Mouse (Mus musculus) lung, adult 2 months (tissue): ENCODE data around the gene Slc25a48. TPM values are rescaled to one million over a fixed set of nuclear protein-coding genes. Genes with fewer than 3 reads are reported as not detected.

Source experiments
- DNase-seq: peaks from one replicate; pipeline ENCODE4 v3.0.0; 2022
- H3K4me1 ChIP-seq: fragments of 200-500 bp; 2 replicates; pipeline ENCODE4 v1.6.1; 2011; ENCODE audit warnings: low read length; ENCODE audit not compliant: control insufficient read depth, insufficient read depth
- H3K4me3 ChIP-seq: fragments of 200-500 bp; replicated peaks from 2 replicates; pipeline ENCODE3; 2011; ENCODE audit warnings: low read depth, mild to moderate bottlenecking, control low read depth, low read length; ENCODE audit errors: extremely low read depth
- CTCF ChIP-seq: fragments of 200-500 bp; IDR thresholded peaks from 2 replicates; pipeline ENCODE4 v1.5.1; 2011; ENCODE audit warnings: mild to moderate bottlenecking, low read length, control low read depth; ENCODE audit not compliant: insufficient read depth
- POLR2A ChIP-seq: fragments of 200-500 bp; IDR thresholded peaks from 2 replicates; pipeline ENCODE4 v1.6.1; 2011; ENCODE audit warnings: low read depth, mild to moderate bottlenecking, control low read depth, low read length, borderline replicate concordance; ENCODE audit errors: extremely low read depth
- WGBS: fragments of 180-500 bp; shearing (Covaris S2); methylation state at CpG from one replicate; pipeline ENCODE4 v1.1.7; 2018; 5-methylcytosine and 5-hydroxymethylcytosine counted together
- polyA plus RNA-seq: library from polyadenylated mRNA; depleted of rRNA; stranded (reverse); fragments of >200 nt; gene quantifications from 2 replicates; pipeline ENCODE4 v1.2.3, GENCODE M21; 2012

Slc25a48 gene
- polyA plus RNA-seq, 1 experiment: 0.51 TPM

DNA sequence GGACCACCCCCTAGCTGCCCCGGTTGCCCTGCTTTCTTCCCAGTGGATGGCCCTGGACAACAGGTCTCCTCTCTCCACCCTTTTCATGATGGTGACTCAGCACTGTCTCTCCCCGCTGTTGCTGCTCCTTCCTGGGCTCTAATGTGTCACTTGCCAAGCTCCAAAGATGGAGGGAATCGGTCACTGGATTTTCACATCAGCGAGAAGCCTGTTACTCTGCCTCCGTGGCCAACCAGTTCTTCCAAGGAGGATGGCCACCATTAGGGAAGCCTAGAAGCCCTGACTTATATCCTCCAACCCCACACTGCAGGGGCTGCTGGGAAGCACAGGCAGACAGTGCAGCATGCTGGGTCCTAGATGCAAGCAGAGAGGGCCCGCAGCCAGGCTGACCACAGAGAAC is 33.1 kb downstream of the Slc25a48 start:
- TF ChIP-seq CTCF (no peak), POLR2A (no peak)
- H3K4me1 ChIP-seq: no peaks in the 10 kb centered on the region
- no peak overlapping the region for H3K4me3 ChIP-seq
- 78% methylated on average over 6 of the region's 6 CpGs for WGBS
- DNase-seq: no peak

DNA sequence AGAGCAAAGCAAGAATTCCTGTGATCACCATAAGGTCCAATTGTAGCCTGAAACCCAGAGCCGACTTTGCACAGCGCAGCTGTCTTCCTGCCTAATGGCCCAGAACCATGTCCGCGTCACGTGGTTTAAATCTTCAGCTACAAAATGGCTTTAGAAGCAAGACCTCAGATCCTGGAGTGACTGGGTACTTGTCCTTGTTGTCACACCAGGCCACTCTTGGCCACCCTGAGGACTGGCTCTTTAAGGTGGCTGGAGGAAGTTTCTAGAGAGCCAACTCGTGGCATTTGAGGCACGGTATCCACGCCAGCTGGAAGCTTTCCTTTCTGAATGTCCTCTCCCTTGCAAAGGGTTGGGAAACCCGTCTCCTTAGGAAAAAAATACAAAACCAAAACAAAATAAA is 33.8 kb downstream of the Slc25a48 start:
- DNase-seq: peak; percentile 14
- WGBS: 43% methylated on average over 9 of the region's 9 CpGs
- Histone ChIP-seq H3K4me1 (no peaks in the 10 kb centered on the region), H3K4me3 (no peak overlapping the region)
- TF ChIP-seq CTCF (no peak), POLR2A (no peak)

DNA sequence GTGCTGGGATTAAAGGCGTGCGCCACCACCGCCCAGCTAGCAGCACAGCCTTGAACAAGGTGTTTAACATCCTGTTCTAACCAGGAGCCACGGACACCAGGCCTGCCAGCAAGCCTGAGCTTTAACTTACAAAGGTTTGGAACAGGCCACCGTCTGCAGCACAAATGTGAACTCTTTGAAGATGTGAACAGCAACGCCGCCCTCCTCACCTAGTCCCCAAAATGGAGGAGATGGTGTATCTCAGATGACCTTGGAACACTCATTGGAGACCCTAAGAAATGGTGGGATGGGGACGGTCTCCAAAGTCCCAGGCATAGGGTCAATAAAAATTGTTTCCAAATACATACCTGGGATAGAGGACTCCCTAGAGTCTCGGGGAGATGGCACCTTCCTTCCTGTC is 34.5 kb downstream of the Slc25a48 start:
- 84% methylated on average over 9 of the region's 9 CpGs for WGBS
- no peak for DNase-seq
- Histone ChIP-seq H3K4me1 (no peaks in the 10 kb centered on the region), H3K4me3 (no peak overlapping the region)
- no peak for TF ChIP-seq POLR2A
- no peak for TF ChIP-seq CTCF

DNA sequence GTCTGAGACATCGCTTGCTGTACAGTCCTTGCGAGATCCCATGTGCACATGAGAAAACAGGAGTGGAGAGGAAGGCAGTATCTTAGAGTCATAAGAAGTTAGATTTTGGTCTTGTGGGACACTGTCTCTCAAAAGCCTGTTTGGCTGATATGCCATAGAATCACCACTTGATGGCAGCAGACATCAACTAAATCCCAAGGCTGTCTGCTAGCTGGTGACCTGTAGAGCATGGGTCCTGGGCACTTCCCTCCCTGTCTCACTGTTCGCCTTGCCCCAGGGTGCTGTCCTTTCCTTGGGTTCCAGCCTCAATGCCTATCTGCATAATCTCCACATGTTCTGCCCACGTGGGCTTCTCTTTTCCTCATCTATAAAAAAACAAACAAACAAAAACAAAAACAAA is 37.2 kb downstream of the Slc25a48 start:
- TF ChIP-seq POLR2A (no peak), CTCF (peak; percentile 84)
- WGBS: 27% methylated on average over 4 of the region's 4 CpGs
- peak; percentile 15 for DNase-seq
- no peaks in the 10 kb centered on the region for H3K4me1 ChIP-seq
- no peak overlapping the region for H3K4me3 ChIP-seq

DNA sequence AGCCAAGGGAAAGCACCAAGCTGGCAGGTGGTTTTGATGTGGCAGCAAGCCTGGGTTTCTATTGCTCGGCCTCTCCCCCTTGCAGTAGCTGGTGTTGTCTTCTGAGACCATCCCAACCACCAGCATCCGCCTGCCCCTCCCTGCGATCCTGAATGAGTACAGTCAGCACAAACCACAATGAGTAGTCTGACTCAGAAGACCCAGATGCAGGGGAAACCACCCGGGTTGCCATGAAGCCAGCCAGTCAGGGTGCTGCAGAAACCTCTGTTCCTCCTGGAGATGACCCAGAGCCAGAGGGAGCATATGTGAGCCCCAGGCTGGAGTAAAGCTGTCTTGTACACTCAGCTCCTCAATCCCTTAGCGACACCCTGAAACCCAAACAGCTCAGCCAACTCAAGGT is 38.6 kb downstream of the Slc25a48 start:
- 44% methylated on average over 5 of the region's 5 CpGs for WGBS
- Histone ChIP-seq H3K4me1 (no peaks in the 10 kb centered on the region), H3K4me3 (no peak overlapping the region)
- no peak for DNase-seq
- TF ChIP-seq CTCF (no peak), POLR2A (no peak)

DNA sequence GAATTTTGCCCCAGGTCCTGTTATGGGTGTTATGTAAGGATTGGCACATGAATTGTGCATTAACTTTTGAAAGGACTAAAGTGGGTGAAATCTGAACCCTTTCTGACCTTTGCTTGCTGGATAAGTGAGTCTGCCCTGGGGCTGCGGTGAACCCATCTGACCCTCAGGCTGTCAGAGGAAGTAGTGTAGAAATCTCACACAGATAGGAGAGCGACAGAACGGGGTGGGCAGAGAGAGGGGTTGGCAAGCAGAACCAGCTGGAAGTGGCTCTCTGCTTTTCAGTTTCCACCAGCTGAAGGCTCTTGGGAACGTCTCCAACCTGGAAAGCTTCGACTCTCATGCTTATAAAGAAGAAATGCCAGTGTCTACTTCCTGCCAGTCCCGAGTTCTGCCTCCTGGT is 39.1 kb downstream of the Slc25a48 start:
- WGBS: 8% methylated on average over 6 of the region's 6 CpGs
- TF ChIP-seq CTCF: no peak
- no peak for DNase-seq
- Histone ChIP-seq H3K4me3 (no peak overlapping the region), H3K4me1 (no peaks in the 10 kb centered on the region)

DNA sequence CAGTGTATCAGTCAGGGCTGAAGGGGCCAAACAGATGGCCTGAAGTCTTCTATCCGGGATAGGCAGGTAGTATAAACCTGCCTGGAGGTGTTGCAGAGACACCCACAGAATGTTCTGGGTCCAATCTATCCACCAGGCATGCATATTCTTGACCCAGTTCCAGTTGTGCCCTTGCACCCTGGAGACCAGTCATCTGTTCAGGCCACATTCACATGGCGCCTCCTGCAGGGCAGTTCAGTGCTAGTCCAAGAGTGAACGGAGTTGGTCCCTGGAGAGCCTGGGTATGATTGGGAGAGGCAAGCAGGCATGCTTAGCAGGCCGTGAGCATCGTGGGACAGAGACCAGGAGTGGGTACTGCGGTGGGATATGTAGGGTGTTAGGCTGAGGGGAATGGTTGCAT is 39.9 kb downstream of the Slc25a48 start:
- no peak overlapping the region for H3K4me3 ChIP-seq
- 84% methylated on average over 6 of the region's 6 CpGs for WGBS
- no peaks in the 10 kb centered on the region for H3K4me1 ChIP-seq
- no peak for DNase-seq
- no peak for TF ChIP-seq POLR2A

DNA sequence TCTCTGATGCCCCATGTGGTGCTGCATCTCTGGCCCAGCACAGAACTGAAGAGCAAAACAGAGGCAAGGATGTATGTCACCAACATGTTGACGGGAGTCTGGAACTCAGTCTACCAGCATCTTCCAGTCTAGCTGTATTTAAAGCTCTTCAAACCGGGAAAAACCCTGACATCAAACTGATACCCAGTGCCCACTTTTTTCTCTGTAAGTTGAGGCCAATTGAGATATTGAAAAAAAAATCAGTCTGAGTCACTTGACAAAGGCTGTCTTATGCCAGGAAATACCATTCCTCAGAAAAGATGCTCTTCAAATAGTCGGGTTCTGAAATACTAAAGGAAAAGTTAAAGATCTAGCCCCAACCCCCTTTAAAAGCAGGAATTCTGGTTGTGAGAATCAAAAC is 44.0 kb downstream of the Slc25a48 start, which contains the start of gene Il9:
TSS of gene Il9 (minus strand) at position 101 of the 400 bp plus-strand sequence.
- no peak for DNase-seq
- TF ChIP-seq CTCF (no peak), POLR2A (no peak)
- no peak within 1 kb of the TSS for H3K4me3 ChIP-seq
- WGBS: 68% methylated on average over 3 of the region's 3 CpGs
- no peaks in the 10 kb centered on the region for H3K4me1 ChIP-seq

DNA sequence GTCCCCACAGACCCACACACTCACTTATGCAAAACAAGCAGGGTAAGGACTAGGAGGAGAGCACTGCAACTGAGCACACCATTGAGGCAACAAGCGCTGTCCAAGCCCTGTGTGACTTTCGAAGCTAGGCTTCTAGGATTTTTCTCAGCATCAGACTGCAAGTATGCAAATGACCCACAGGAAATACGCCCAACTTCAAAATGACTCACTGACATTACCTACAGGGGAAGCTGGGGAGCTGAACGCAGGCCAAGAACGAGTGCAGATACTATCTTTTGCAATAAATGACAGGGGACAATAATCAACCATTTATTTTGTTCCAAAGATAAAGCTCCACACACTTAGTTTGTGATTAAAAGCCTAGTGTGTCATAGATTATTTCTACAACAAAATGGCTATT is 49.9 kb downstream of the Slc25a48 start:
- no peak for DNase-seq
- Histone ChIP-seq H3K4me3 (no peak overlapping the region), H3K4me1 (no peaks in the 10 kb centered on the region)
- 41% methylated on average over 5 of the region's 5 CpGs for WGBS
- TF ChIP-seq CTCF (no peak), POLR2A (no peak)

DNA sequence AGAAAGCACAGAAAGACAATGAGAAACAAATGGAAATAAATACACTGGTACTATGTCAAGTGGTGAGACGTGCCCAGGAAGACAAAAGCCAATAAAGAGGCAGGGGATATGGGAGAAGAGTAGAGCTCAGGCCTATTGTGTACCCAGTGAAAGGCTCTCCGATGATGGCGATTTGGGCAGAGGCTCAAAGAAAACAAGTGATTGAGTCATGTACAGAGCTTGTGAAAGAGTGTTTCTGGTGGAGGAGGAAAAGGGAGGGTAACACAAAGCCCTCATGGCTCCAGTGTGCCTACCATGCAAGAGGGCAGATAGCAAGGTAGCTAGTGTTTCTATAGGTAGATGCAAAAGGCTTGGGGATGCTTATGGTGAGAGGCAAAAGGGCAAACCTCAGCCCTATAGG is 56.3 kb downstream of the Slc25a48 start:
- H3K4me3 ChIP-seq: no peak overlapping the region
- no peaks in the 10 kb centered on the region for H3K4me1 ChIP-seq
- 72% methylated on average over 3 of the region's 3 CpGs for WGBS
- DNase-seq: no peak
- TF ChIP-seq POLR2A (no peak), CTCF (no peak)

DNA sequence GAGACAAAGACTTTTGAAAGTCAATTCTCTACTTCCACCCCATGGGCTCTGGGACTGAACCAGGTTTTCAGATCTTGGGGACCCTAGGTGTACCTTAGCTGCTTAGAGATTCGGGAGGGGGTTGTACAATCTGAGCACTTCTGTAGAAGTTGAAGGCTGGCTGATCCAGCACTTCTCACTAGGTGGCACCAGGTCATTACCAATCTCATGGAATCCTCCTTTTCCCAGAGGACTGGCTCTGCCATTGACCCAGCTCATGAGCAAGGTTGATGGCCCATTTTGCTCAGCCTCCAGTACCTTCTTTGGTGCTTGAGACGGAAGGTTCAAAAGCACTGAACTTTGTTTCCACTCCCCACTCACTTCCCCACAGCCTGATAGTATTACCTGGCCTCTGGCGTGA is 62.0 kb downstream of the Slc25a48 start:
- TF ChIP-seq POLR2A (no peak), CTCF (no peak)
- no peaks in the 10 kb centered on the region for H3K4me1 ChIP-seq
- 64% methylated on average over 3 of the region's 3 CpGs for WGBS
- no peak overlapping the region for H3K4me3 ChIP-seq
- no peak for DNase-seq

DNA sequence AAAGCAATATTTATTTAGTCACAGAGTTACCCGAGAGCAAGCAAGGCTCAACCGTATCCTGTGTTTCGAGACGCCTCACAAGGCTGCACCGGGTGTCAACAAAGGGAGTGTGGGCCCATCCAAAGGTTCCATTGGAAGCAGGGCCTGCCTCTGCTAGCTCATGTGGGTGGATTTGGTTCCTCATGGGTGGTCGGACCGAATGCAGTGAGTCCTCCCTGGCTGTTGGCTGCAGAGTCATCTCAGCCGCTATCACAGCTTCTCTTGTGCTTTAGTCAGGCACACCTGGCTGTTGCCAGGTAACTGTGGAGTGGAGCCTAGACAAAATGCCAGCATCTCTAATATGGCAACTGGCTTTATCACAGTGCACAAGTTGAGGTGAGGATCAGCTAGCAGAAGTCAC is 62.5 kb downstream of the Slc25a48 start:
- Histone ChIP-seq H3K4me1 (no peaks in the 10 kb centered on the region), H3K4me3 (no peak overlapping the region)
- TF ChIP-seq CTCF (no peak), POLR2A (no peak)
- 77% methylated on average over 8 of the region's 8 CpGs for WGBS
- no peak for DNase-seq
